ENCODE assay signal across 15 mouse cellular contexts in the genomic region with DNA sequence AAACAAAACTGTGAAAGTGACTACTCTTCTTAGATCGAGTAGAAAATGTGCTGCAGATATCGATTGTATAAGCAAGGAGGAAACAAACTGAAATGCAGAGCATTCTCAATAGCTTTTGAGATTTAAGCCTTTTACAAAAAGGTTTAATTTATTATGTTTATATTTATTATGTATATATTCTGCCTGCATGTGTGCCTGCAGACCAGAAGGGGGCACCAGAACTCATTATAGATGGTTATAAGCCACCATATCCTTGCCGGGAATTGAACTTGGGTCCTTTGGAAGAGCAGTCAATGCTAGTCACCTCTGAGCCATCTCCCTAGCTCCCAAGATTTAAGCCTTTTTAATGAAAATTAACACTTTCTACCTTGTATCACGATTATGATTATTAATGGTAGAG. TPM values are rescaled to one million over a fixed set of nuclear protein-coding genes. Genes with fewer than 3 reads are reported as not detected.
DNase-seq lines count a peak whose midpoint lies in the region; ATAC-seq and TF ChIP-seq lines count a peak whose summit lies in the region.
"Had no signal": no experiment of that assay in that cellular context is flagged by ENCODE, and none has a peak within 500 bp of the region (broad histone marks: within the 10 kb centered on the region; RNA-seq: fewer than 3 reads in every experiment).

No protein-coding gene starts in this region.

- TF ChIP-seq POLR2A in MEL (IDR thresholded peaks at IDR 0.05; ENCODE audit: control insufficient read depth in 1 of 2, insufficient read depth in 1 of 2, low read depth in 1 of 2, low read length in 2 of 2, poor library complexity in 1 of 2) = no peak

- H3K4me1 ChIP-seq in intestine, postnatal 0 days (replicated peaks; ENCODE audit: control insufficient read depth, insufficient read depth, low read length) = no peaks in the 10 kb centered on the region
- H3K4me1 ChIP-seq in intestine, embryonic 16.5 days (ENCODE audit: control insufficient read depth, insufficient read depth, low read length) = peaks cover 7% of the 10 kb centered on the region
- H3K4me1 ChIP-seq in midbrain, embryonic 11.5 days (ENCODE audit: control insufficient read depth, insufficient read depth, low read length) = no peaks in the 10 kb centered on the region
- no peaks in the 10 kb centered on the region for H3K4me1 ChIP-seq in midbrain, embryonic 15.5 days
- no peaks in the 10 kb centered on the region for H3K4me1 ChIP-seq in MEL (ENCODE audit: control insufficient read depth in 1 of 2, insufficient read depth in 2 of 2, low read length in 2 of 2)
- no peaks in the 10 kb centered on the region for H3K4me1 ChIP-seq in stomach, postnatal 0 days (replicated peaks; ENCODE audit: control insufficient read depth, insufficient read depth)

- no peak overlapping the region for H3K27ac ChIP-seq in intestine, postnatal 0 days (ENCODE audit: low read depth, low read length)
- H3K27ac ChIP-seq in intestine, embryonic 16.5 days (ENCODE audit: low read length) = no peak overlapping the region
- H3K27ac ChIP-seq in midbrain, embryonic 11.5 days (ENCODE audit: low read depth, low read length) = no peak overlapping the region
- no peak overlapping the region for H3K27ac ChIP-seq in midbrain, embryonic 15.5 days
- H3K27ac ChIP-seq in MEL (ENCODE audit: control insufficient read depth, low read depth, low read length) = no peak overlapping the region
- H3K27ac ChIP-seq in stomach, postnatal 0 days (replicated peaks) = no peak overlapping the region
- H3K27ac ChIP-seq: forebrain, embryonic 12.5 days; kidney, embryonic 15.5 days; macrophage; midbrain, embryonic 13.5 days had no signal

- no peak overlapping the region for H3K4me3 ChIP-seq in intestine, postnatal 0 days (ENCODE audit: low read depth, low read length)
- no peak overlapping the region for H3K4me3 ChIP-seq in intestine, embryonic 16.5 days (ENCODE audit: low read length)
- no peak overlapping the region for H3K4me3 ChIP-seq in midbrain, embryonic 11.5 days (ENCODE audit: low read depth, low read length)
- H3K4me3 ChIP-seq in midbrain, embryonic 15.5 days = no peak overlapping the region
- H3K4me3 ChIP-seq in MEL (ENCODE audit: control insufficient read depth in 1 of 2, insufficient read depth in 1 of 2, low read depth in 2 of 2, low read length in 2 of 2) = no peak overlapping the region
- no peak overlapping the region for H3K4me3 ChIP-seq in stomach, postnatal 0 days (ENCODE audit: low read depth, low read length)
- H3K4me3 ChIP-seq: forebrain, embryonic 12.5 days; kidney, embryonic 15.5 days; midbrain, embryonic 13.5 days had no signal

- H3K9ac ChIP-seq in intestine, postnatal 0 days (ENCODE audit: low read depth, low read length) = no peak overlapping the region
- H3K9ac ChIP-seq in intestine, embryonic 16.5 days (ENCODE audit: low read depth, low read length) = no peak overlapping the region
- no peak overlapping the region for H3K9ac ChIP-seq in midbrain, embryonic 11.5 days (ENCODE audit: low read length)
- H3K9ac ChIP-seq in midbrain, embryonic 15.5 days = no peak overlapping the region
- no peak overlapping the region for H3K9ac ChIP-seq in MEL (ENCODE audit: control insufficient read depth, low read depth, low read length, poor library complexity, severe bottlenecking)
- no peak overlapping the region for H3K9ac ChIP-seq in stomach, postnatal 0 days (ENCODE audit: low read length)
- H3K9ac ChIP-seq: forebrain, embryonic 12.5 days; kidney, embryonic 15.5 days; midbrain, embryonic 13.5 days had no signal

- H3K27me3 ChIP-seq in intestine, postnatal 0 days (replicated peaks; ENCODE audit: control insufficient read depth, insufficient read depth, low read length) = no peaks in the 10 kb centered on the region
- no peaks in the 10 kb centered on the region for H3K27me3 ChIP-seq in intestine, embryonic 16.5 days (replicated peaks; ENCODE audit: control insufficient read depth, insufficient read depth, low read length)
- no peaks in the 10 kb centered on the region for H3K27me3 ChIP-seq in midbrain, embryonic 11.5 days (ENCODE audit: control insufficient read depth, insufficient read depth, low read length)
- no peaks in the 10 kb centered on the region for H3K27me3 ChIP-seq in midbrain, embryonic 15.5 days (replicated peaks)
- no peaks in the 10 kb centered on the region for H3K27me3 ChIP-seq in MEL (ENCODE audit: control insufficient read depth in 1 of 2, insufficient read depth in 2 of 2, low read length in 2 of 2)
- no peaks in the 10 kb centered on the region for H3K27me3 ChIP-seq in stomach, postnatal 0 days (ENCODE audit: control insufficient read depth, insufficient read depth, low read length)
- H3K27me3 ChIP-seq: forebrain, embryonic 12.5 days; kidney, embryonic 15.5 days; midbrain, embryonic 13.5 days had no signal

- DNase-seq in midbrain, embryonic 11.5 days (ENCODE audit: low spot score, missing footprints) = peak; percentile 53
- peak; percentile 4 for DNase-seq in MEL (ENCODE audit: low read depth, low spot score)
- no peak for DNase-seq in stomach, postnatal 0 days (ENCODE audit: low spot score)
- DNase-seq in cerebellum, postnatal 14 days = no peak
- DNase-seq: cerebellum, postnatal 25 days; retina, postnatal 1 day; thymus, adult 2 months had no signal

- no peak overlapping the region for H3K4me2 ChIP-seq in intestine, postnatal 0 days (replicated peaks; ENCODE audit: low read depth)
- H3K4me2 ChIP-seq in intestine, embryonic 16.5 days (ENCODE audit: low read depth, low read length) = no peak overlapping the region
- H3K4me2 ChIP-seq in midbrain, embryonic 11.5 days = no peak overlapping the region
- no peak overlapping the region for H3K4me2 ChIP-seq in midbrain, embryonic 15.5 days
- H3K4me2 ChIP-seq in stomach, postnatal 0 days (replicated peaks; ENCODE audit: low read depth) = no peak overlapping the region
- H3K4me2 ChIP-seq: forebrain, embryonic 12.5 days; kidney, embryonic 15.5 days; midbrain, embryonic 13.5 days had no signal

- no peak for ATAC-seq in intestine, postnatal 0 days
- ATAC-seq in intestine, embryonic 16.5 days = no peak
- ATAC-seq in midbrain, embryonic 11.5 days (ENCODE audit: low FRiP score) = no peak
- ATAC-seq in midbrain, embryonic 15.5 days (replicated peaks) = no peak
- no peak for ATAC-seq in stomach, postnatal 0 days (ENCODE audit: low FRiP score, low TSS enrichment)
- ATAC-seq: midbrain, embryonic 13.5 days had no signal

- TF ChIP-seq CTCF in intestine, postnatal 0 days (IDR thresholded peaks at IDR 0.05; ENCODE audit: low read depth) = peak; percentile 28; the same call in 1 of the 2 replicates
- peak in 1 of 3 experiments; percentile 17; a peak in 2 of 6 replicates for TF ChIP-seq CTCF in MEL (IDR thresholded peaks at IDR 0.05 in 2 of 3, conservative IDR thresholded peaks at IDR 0.05 in 1 of 3; ENCODE audit: control insufficient read depth in 1 of 3, insufficient read depth in 1 of 3, low read depth in 2 of 3, low read length in 3 of 3, poor library complexity in 1 of 3, severe bottlenecking in 1 of 3)
- peak; percentile 43 for TF ChIP-seq CTCF in stomach, postnatal 0 days (IDR thresholded peaks at IDR 0.05; ENCODE audit: low read depth)

- H3K36me3 ChIP-seq in intestine, postnatal 0 days (ENCODE audit: control insufficient read depth, insufficient read depth) = no peaks in the 10 kb centered on the region
- no peaks in the 10 kb centered on the region for H3K36me3 ChIP-seq in intestine, embryonic 16.5 days (ENCODE audit: control insufficient read depth, insufficient read depth, low read length)
- H3K36me3 ChIP-seq in midbrain, embryonic 11.5 days (ENCODE audit: control insufficient read depth, insufficient read depth, low read length) = no peaks in the 10 kb centered on the region
- H3K36me3 ChIP-seq in midbrain, embryonic 15.5 days (replicated peaks) = no peaks in the 10 kb centered on the region
- H3K36me3 ChIP-seq in MEL (ENCODE audit: control insufficient read depth in 1 of 2, insufficient read depth in 2 of 2, low read length in 2 of 2) = no peaks in the 10 kb centered on the region
- H3K36me3 ChIP-seq in stomach, postnatal 0 days (ENCODE audit: control insufficient read depth, insufficient read depth, low read length) = no peaks in the 10 kb centered on the region
- H3K36me3 ChIP-seq: forebrain, embryonic 12.5 days; kidney, embryonic 15.5 days; midbrain, embryonic 13.5 days had no signal

- no peaks in the 10 kb centered on the region for H3K79me2 ChIP-seq in MEL (ENCODE audit: control insufficient read depth, insufficient read depth, low read length, poor library complexity)

- WGBS in intestine, postnatal 0 days = 87% methylated on average over 4 of the region's 4 CpGs
- WGBS in intestine, embryonic 16.5 days = 81% methylated on average over 4 of the region's 4 CpGs
- 85% methylated on average over 4 of the region's 4 CpGs for WGBS in midbrain, embryonic 11.5 days
- WGBS in midbrain, embryonic 15.5 days = 84% methylated on average over 4 of the region's 4 CpGs
- 92% methylated on average over 4 of the region's 4 CpGs for WGBS in stomach, postnatal 0 days

- TF ChIP-seq EP300 in MEL (IDR thresholded peaks at IDR 0.05; ENCODE audit: low read depth in 1 of 2, low read length in 2 of 2) = no peak
- TF ChIP-seq EP300 in stomach, postnatal 0 days (optimal IDR thresholded peaks at IDR 0.05) = no peak

- no peaks in the 10 kb centered on the region for H3K9me3 ChIP-seq in intestine, postnatal 0 days (ENCODE audit: control insufficient read depth)
- H3K9me3 ChIP-seq in intestine, embryonic 16.5 days (ENCODE audit: control insufficient read depth, low read length) = no peaks in the 10 kb centered on the region
- no peaks in the 10 kb centered on the region for H3K9me3 ChIP-seq in midbrain, embryonic 11.5 days (ENCODE audit: control insufficient read depth, low read length)
- no peaks in the 10 kb centered on the region for H3K9me3 ChIP-seq in midbrain, embryonic 15.5 days
- H3K9me3 ChIP-seq in MEL (replicated peaks; ENCODE audit: insufficient read depth, low read length) = no peaks in the 10 kb centered on the region
- no peaks in the 10 kb centered on the region for H3K9me3 ChIP-seq in stomach, postnatal 0 days (ENCODE audit: control insufficient read depth, low read length)
- H3K9me3 ChIP-seq: forebrain, embryonic 12.5 days; kidney, embryonic 15.5 days; midbrain, embryonic 13.5 days had no signal

- no peak for TF ChIP-seq RAD21 in MEL (IDR thresholded peaks at IDR 0.05; ENCODE audit: low read depth, low read length)

TF ChIP-seq in MEL, 35 proteins besides CTCF, POLR2A, EP300 and RAD21 (continues in another document):
- TF ChIP-seq HCFC1 (IDR thresholded peaks at IDR 0.05; ENCODE audit: low read depth, low read length) = no peak
- TF ChIP-seq POLR2AphosphoS2 (IDR thresholded peaks at IDR 0.05; ENCODE audit: low read length) = no peak

RNA-seq across cellular contexts. Expression of a gene that starts 32.9 kb away (rescaled TPM):
- polyA plus RNA-seq in intestine, postnatal 0 days (2015; fragmentation: Nextera tagmentation; extraction: Ambion mirVana) = 8.5 and 8.6 TPM in 2 replicates
- 21.2 and 22.0 TPM in 2 replicates for polyA plus RNA-seq in intestine, embryonic 16.5 days (2015; fragmentation: Nextera tagmentation; extraction: Ambion mirVana)
- 21.1 and 21.4 TPM in 2 replicates for polyA plus RNA-seq in midbrain, embryonic 11.5 days (2014; fragmentation: Nextera tagmentation; extraction: Ambion mirVana)
- 10.9 and 11.3 TPM in 2 replicates for polyA plus RNA-seq in midbrain, embryonic 15.5 days (2015; fragmentation: Nextera tagmentation; extraction: Ambion mirVana)
- total RNA-seq in MEL (2012; rRNA removed) = not detected in 2 replicates
- polyA plus RNA-seq in MEL (2012; ENCODE audit: insufficient read depth in 1 of 2, insufficient read length in 2 of 2, low read depth in 1 of 2, low replicate concordance in 2 of 2, missing spikeins in 1 of 2) = not detected
- polyA plus RNA-seq in stomach, postnatal 0 days (2015; fragmentation: Nextera tagmentation; extraction: Ambion mirVana) = 9.9 and 12.2 TPM in 2 replicates
- total RNA-seq: hematopoietic stem cell, adult 5-6 weeks had no signal
- polyA plus RNA-seq: macrophage had no signal

Comparison
In these comparisons a context has a peak if more than half of its experiments do, and no peak if none do; other contexts are left out.
1. DNase-seq: peak in midbrain, embryonic 11.5 days (single experiment) and MEL (single experiment); none in stomach, postnatal 0 days (single experiment) and cerebellum, postnatal 14 days (0 of 2).